Mouse (Mus musculus): ENCODE data around the gene Efl1. TPM values are rescaled to one million over a fixed set of nuclear protein-coding genes. Genes with fewer than 3 reads are reported as not detected.
"Not testable (repeated sequence)": the region's sequence is repeated elsewhere in the genome, so short reads cannot be mapped to it uniquely, and the experiment has no call there.

Efl1 gene
- polyA plus RNA-seq, 1 experiment: 4.3 TPM

- 85% methylated on average over 8 of the region's 8 CpGs for WGBS
- no peak for DNase-seq (ENCODE audit: low read depth, low spot score)
These were observed 100.8 kb downstream of the Efl1 start for GRCm38 (mm10) chr7:82749239-82749638.

DNA sequence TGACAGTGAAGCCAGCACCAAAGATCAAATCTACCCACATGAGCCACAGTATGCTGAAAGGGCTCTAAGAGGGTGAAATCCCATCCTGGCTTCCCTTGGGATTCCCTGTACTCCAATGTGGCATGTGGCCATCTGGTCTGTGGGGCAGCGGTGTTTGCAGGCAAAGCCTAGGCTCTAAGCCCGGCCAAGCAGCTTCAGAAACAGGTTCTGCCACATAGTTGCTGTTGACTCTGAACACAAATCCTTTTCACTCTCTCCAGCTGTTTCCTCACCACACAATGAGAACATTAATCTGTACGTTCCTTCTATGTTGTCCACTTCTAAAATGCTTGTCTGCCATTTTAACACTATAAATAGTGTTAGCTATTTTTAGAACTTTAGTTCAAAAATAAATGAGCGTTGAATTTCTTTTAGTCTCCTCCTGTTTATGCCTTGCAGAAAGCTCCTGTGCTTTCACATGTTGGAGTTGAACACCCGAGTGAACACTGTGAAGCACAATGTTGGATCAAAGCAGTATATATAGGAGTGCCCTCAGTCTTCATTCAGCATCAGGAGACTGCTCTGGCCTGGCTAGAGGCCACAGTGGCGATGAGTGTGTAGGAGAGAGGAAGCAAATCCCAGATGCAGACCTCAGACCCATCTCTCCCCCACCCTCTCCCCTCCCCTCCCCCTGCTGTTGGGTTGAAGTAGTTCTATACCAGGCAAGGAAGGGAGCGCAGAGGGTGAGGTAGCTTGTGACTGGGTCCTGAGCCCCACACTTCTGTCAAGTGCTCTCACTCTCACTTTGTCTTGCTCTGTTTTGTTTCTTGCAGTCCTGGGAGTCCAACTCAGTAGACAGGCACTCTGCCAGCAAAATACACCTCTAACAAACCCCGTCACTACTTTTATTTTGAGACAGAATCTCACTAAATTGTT is 104.0 kb downstream of the Efl1 start:
- DNase-seq (ENCODE audit: low read depth, low spot score): no peak
- 54% methylated on average over 8 of the region's 8 CpGs for WGBS

DNA sequence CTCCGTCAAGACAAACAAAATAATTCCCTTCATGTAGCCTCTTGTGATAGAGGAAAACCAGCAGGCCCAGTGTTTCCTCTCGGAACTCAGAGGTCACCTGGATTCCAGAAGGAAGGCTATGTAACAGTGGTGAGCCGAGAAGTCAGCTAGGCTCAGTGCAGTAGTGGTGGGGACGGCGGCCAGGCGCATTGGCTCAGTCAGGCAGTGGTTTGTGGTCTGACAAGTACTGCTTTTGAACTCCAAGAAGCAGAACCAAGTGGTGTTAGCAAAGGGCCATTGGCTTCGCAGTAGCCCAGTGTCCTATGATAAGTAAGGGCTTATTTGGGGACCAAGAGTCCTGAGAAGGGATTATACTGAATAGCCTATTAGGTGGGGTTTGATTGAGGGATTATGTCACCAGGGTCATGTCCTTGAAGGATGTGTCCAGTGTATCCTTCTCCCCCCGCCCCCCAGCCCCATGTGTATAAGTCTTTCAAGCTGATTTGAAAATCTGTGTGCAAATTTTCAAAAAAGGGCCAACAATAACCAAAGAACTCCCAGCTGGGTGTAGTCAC is 107.3 kb downstream of the Efl1 start:
- no peak for DNase-seq (ENCODE audit: low read depth, low spot score)
- 85% methylated on average over 8 of the region's 8 CpGs for WGBS

- 79% methylated on average over 4 of the region's 4 CpGs for WGBS
- no peak for DNase-seq (ENCODE audit: low read depth, low spot score)
These were observed 110.1 kb downstream of the Efl1 start for GRCm38 (mm10) chr7:82758521-82758920.

- no peak for DNase-seq (ENCODE audit: low read depth, low spot score)
- 93% methylated on average over 4 of the region's 4 CpGs for WGBS
These were observed 110.7 kb downstream of the Efl1 start for GRCm38 (mm10) chr7:82759091-82759490.

- 84% methylated on average over 1 of the region's 1 CpGs for WGBS
- DNase-seq (ENCODE audit: low read depth, low spot score): no peak
These were observed 116.5 kb downstream of the Efl1 start for GRCm38 (mm10) chr7:82764951-82765350.

- DNase-seq (ENCODE audit: low read depth, low spot score): no peak
- WGBS: 84% methylated on average over 6 of the region's 6 CpGs
These were observed 118.2 kb downstream of the Efl1 start for GRCm38 (mm10) chr7:82766623-82767022.

GRCm38 (mm10) chr7:82770207-82770606 is 121.8 kb downstream of the Efl1 start:
- WGBS: 92% methylated on average over 6 of the region's 6 CpGs
- DNase-seq (ENCODE audit: low read depth, low spot score): no peak

- not testable (repeated sequence) for DNase-seq (ENCODE audit: low read depth, low spot score)
These were observed 122.7 kb downstream of the Efl1 start for GRCm38 (mm10) chr7:82770957-82771660.

GRCm38 (mm10) chr7:82771661-82772021 is 123.2 kb downstream of the Efl1 start:
- WGBS: 92% methylated on average over 25 of the region's 25 CpGs
- DNase-seq (ENCODE audit: low read depth, low spot score): not testable (repeated sequence)

More at GRCm38 (mm10) chr7:82770957-82771660, 122.7 kb downstream of the Efl1 start:
- 81% methylated on average over 29 of the region's 29 CpGs for WGBS

DNA sequence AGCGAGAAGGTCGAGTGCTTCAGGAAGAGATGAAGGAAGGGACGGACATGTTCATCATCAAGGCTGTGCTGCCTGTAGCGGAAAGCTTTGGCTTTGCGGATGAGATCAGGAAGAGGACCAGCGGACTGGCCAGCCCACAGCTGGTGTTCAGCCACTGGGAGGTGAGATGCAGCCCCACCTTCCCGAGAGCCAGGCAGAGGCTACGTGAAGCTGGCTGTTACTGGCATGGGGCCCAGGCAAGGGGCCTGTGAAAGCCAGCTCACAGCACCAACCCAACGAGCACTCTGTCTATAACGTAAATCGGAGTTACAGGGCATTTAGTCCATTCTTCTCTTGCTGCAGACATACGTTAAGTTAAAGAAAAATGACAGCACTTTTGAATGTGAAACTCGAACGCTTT is 124.1 kb downstream of the Efl1 start:
- DNase-seq (ENCODE audit: low read depth, low spot score): no peak
- WGBS: 69% methylated on average over 14 of the region's 14 CpGs

DNA sequence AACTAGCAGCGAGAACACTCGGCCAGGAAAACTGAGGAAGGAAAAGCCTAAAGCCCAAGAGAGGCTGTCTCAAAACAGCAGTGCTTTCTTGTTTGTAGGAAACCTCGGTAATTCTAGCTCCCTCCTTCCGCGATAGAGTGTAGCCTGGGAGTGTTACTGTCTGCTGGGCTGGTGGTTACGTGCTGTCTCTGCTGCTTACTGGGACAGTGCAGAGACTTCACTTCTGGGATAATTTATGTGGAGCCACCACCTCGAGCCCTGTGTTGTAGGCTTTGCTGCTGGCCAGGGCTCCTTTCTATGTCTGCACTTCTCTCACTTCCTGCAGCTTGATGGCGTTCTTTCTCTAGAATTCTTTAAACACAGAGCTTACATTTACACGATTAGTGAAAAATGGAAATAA is 124.7 kb downstream of the Efl1 start:
- DNase-seq (ENCODE audit: low read depth, low spot score): no peak
- 73% methylated on average over 9 of the region's 9 CpGs for WGBS

DNA sequence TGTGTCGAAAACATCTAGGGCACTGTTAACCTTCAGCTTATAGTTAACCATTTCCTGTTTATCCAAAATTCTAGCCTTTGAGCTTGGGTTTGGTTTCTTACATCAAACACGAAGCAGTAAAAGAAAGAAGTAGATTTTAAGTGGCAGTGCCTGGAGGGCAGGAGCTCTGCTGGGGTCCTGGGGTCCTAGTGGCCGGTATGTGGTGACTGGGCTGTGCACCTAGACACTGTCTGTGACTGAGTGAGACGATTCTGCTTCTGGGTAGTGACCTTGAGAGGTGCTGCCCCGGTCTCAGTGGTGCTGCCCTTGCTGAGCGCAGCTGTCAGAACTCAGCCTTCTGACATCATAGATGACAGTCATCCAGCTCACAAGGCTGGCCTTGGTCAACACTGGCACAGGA is 125.5 kb downstream of the Efl1 start:
- WGBS: 80% methylated on average over 6 of the region's 6 CpGs
- DNase-seq (ENCODE audit: low read depth, low spot score): no peak

DNA sequence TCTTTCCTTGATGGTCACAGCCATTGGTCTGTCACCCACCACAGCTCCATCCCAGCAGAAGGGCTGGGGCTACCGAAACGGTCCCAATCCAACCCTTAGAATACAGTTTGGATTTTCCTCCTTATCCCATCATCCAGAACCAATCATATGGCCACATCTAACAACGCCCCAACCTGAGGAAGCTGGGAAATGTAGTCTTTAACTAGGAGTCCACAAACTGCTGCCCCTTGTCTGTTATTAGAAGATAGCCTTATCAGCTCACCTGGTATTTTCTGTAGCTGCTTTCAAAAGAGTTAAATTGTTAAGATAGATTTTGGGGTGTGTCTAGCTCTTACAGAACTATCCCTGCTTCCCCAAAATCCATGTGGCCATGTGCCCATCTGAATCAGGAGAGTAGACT is 126.7 kb downstream of the Efl1 start:
- no peak for DNase-seq (ENCODE audit: low read depth, low spot score)
- WGBS: 93% methylated on average over 3 of the region's 3 CpGs

DNA sequence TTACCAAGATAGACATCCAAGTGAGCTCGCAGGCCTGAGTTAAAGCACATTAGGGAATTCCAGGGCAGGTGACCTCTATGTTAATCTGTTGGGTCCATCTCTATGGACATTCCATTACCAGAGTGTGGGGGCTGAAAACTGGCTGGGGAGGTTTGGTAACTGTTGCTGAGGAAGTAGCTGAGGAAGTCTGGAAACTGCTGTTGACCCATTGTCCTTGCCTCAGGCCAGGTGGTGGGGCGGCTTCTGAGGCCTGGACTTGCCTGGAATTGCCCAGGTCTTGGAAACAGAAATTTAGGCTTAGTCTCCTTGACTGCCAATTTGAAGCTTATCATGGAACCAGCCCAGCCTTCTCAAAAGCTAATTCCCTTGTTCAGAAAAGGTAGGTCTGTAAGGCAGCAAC is 134.7 kb downstream of the Efl1 start:
- 88% methylated on average over 2 of the region's 2 CpGs for WGBS
- DNase-seq (ENCODE audit: low read depth, low spot score): no peak

DNA sequence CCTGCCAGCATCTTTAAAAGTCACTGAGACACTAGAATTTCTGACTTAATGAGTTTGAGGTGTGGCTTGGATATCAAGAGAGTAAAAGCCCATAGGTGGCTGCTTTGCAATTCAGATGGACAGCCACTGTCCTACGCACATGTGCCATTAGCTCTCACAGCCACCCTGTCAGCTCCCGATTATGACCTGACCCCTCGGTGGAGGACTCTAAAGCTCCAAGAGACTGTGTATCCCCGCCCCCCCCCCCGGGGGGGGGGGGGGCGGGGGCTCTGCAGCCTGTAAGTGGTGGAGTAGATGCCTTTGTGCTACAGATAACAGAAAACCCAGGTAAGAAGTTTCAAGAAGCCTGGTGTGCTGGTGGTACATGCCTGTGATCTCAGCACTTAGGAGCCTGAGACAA is 135.3 kb downstream of the Efl1 start:
- WGBS: 43% methylated on average over 6 of the region's 6 CpGs

DNA sequence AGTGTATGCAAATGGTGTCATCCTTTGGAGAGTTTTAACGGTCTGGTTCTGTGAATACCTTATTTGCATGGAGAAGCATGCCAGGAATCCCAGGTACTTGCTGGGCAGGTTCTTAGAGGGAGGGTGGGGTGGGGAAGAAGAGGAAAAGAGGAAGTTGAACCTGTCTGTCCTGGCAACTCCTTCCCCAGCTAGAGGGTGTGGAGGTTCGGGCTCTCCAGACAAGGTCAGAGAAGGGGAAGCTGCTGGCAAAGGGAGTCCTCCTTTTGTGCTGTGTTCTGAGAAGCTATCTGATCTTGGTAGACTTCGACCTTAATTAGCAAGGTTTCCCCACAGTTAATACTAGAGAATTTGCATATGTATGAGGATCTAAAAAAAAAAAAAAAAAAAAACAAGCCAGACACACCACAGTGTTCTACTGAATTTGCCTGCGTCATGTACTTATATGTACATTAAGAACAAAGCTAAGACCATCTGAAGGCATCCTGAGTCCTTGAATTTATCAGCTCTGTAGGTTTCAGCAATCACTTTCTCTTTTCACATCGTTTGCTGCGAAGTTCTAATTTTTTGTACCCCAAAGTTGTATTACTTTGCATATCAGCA is 137.0 kb downstream of the Efl1 start:
- DNase-seq (ENCODE audit: low read depth, low spot score): peak; percentile 14
- WGBS: 48% methylated on average over 6 of the region's 6 CpGs

More for the DNA sequence above, 135.3 kb downstream of the Efl1 start:
- DNase-seq (ENCODE audit: low read depth, low spot score): no peak

- WGBS: 85% methylated on average over 2 of the region's 2 CpGs
- no peak for DNase-seq (ENCODE audit: low read depth, low spot score)
These were observed 137.7 kb downstream of the Efl1 start for GRCm38 (mm10) chr7:82785970-82786647.

- 36% methylated on average over 2 of the region's 2 CpGs for WGBS
- DNase-seq (ENCODE audit: low read depth, low spot score): no peak
These were observed 144.2 kb downstream of the Efl1 start for GRCm38 (mm10) chr7:82792644-82793043.

DNA sequence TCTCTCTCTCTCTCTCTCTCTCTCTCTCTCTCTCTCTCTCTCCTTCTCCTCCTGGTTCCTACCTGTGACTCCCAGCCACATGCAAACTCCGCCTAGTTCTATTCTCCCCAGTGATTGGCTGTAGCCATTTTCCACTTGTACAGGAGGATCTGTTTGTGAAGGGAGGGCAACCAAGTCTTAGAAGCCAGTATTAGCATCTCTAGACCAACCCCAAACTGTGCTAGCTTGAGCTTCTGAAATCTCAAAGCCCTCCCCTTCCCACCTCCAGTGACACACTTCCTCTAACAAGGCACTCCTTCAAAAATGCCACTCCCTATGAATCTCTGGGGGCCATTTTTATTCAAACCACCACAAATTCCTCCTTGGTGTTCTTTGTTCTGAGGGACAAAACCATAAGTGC is 144.7 kb downstream of the Efl1 start:
- DNase-seq (ENCODE audit: low read depth, low spot score): no peak
- WGBS: 100% methylated on average over 1 of the region's 1 CpGs

Measured in large intestine, adult 2 months (tissue).